Mouse (Mus musculus): ENCODE measurements around the gene Dnmt3a.

- TF ChIP-seq ELF1 (IDR thresholded peaks at IDR 0.05; ENCODE audit: low read depth, low read length) (no peak), UBTF (IDR thresholded peaks at IDR 0.05; ENCODE audit: low read depth, low read length) (no peak)
These were observed 44.9 kb downstream of the Dnmt3a start for GRCm38 (mm10) chr12:3850731-3851130.

Measured in CH12.LX (cell line).